Mouse (Mus musculus): ENCODE results near the gene Sacm1l.

The Sacm1l gene

GRCm38 (mm10) chr9:123509638-123510604, 19.6 kb upstream of the Sacm1l start:
- no peak for DNase-seq (ENCODE audit: low spot score)

GRCm38 (mm10) chr9:123510926-123511325, 18.6 kb upstream of the Sacm1l start:
- no peak for DNase-seq (ENCODE audit: low spot score)

- DNase-seq (ENCODE audit: low spot score): no peak
These were observed 17.1 kb upstream of the Sacm1l start for GRCm38 (mm10) chr9:123512482-123512881.

GRCm38 (mm10) chr9:123515087-123515486, 14.5 kb upstream of the Sacm1l start:
- DNase-seq (ENCODE audit: low spot score): no peak

GRCm38 (mm10) chr9:123516641-123517385, 12.7 kb upstream of the Sacm1l start:
- DNase-seq (ENCODE audit: low spot score): no peak

- DNase-seq (ENCODE audit: low spot score): no peak
These were observed 10.3 kb upstream of the Sacm1l start for GRCm38 (mm10) chr9:123518969-123519894.

- no peak for DNase-seq (ENCODE audit: low spot score)
These were observed 8.8 kb upstream of the Sacm1l start for GRCm38 (mm10) chr9:123520735-123521134.

- no peak for DNase-seq (ENCODE audit: low spot score)
These were observed 5.9 kb upstream of the Sacm1l start for GRCm38 (mm10) chr9:123523676-123524075.

GRCm38 (mm10) chr9:123525095-123525494, 4.5 kb upstream of the Sacm1l start:
- DNase-seq (ENCODE audit: low spot score): no peak

- no peak for DNase-seq (ENCODE audit: low spot score)
These were observed 3.1 kb upstream of the Sacm1l start for GRCm38 (mm10) chr9:123526502-123526901.

GRCm38 (mm10) chr9:123528087-123528925, 1.3 kb upstream of the Sacm1l start:
- no peak for DNase-seq (ENCODE audit: low spot score)

- no peak for DNase-seq (ENCODE audit: low spot score)
These were observed 648 bp upstream of the Sacm1l start for GRCm38 (mm10) chr9:123528926-123529295.

GRCm38 (mm10) chr9:123530158-123530475, 558 bp downstream of the Sacm1l start:
- no peak for DNase-seq (ENCODE audit: low spot score)

- no peak for DNase-seq (ENCODE audit: low spot score)
These were observed 1.1 kb downstream of the Sacm1l start for GRCm38 (mm10) chr9:123530566-123531130.

GRCm38 (mm10) chr9:123531234-123531633, 1.7 kb downstream of the Sacm1l start:
- DNase-seq (ENCODE audit: low spot score): no peak

GRCm38 (mm10) chr9:123536613-123537012, 7.1 kb downstream of the Sacm1l start:
- no peak for DNase-seq (ENCODE audit: low spot score)

- no peak for DNase-seq (ENCODE audit: low spot score)
These were observed 8.6 kb downstream of the Sacm1l start for GRCm38 (mm10) chr9:123538189-123538588.

- DNase-seq (ENCODE audit: low spot score): no peak
These were observed 9.5 kb downstream of the Sacm1l start for GRCm38 (mm10) chr9:123539093-123539492.

GRCm38 (mm10) chr9:123539823-123540222, 10.3 kb downstream of the Sacm1l start:
- no peak for DNase-seq (ENCODE audit: low spot score)

- DNase-seq (ENCODE audit: low spot score): no peak
These were observed 25.0 kb downstream of the Sacm1l start for GRCm38 (mm10) chr9:123554599-123554998.

Measured in ovary, postnatal 10 days (tissue).